Mouse (Mus musculus): ENCODE data around the gene 4921536K21Rik.

4921536K21Rik gene

DNA sequence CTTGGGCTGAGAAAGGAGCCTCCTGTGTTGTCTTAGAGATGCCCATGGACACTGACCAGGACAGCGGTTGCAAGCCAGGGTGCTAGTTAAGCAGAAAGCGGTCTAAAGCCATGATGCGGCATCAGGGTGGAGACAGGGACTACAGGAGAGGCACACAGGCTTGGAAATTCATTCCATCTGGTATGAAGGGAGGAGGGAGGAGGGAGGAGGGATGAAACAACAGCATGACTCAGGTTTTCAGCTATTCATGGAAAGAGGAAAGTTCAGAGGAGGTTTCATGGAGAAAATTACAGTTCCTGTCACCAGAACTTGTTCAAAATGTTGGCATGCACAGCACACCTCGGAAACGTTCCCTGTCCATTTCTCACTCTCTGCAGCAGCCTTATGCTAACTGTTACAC lies 39.1 kb downstream of the 4921536K21Rik start:
- no peak for DNase-seq (ENCODE audit: extremely low read depth, low read depth)

DNA sequence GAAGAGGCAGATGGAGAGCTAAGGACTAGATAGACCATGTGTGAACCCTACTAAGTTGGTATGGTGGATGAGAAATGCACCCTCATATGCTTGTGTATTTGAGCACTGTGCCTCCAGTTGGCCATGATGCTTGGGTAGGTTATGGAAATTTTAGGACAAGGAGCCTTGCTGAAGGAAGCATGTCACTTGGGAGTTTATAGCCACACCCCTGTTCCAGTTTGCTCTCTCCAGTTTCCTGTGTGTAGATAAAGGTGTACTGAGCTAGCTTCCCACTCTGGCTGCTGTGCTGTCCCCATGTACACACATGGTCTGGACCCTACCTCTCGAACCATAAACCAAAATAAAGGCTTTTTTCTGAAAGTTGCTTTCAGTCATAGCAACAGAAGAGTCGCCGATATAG lies 40.7 kb downstream of the 4921536K21Rik start:
- DNase-seq (ENCODE audit: extremely low read depth, low read depth) = no peak

DNA sequence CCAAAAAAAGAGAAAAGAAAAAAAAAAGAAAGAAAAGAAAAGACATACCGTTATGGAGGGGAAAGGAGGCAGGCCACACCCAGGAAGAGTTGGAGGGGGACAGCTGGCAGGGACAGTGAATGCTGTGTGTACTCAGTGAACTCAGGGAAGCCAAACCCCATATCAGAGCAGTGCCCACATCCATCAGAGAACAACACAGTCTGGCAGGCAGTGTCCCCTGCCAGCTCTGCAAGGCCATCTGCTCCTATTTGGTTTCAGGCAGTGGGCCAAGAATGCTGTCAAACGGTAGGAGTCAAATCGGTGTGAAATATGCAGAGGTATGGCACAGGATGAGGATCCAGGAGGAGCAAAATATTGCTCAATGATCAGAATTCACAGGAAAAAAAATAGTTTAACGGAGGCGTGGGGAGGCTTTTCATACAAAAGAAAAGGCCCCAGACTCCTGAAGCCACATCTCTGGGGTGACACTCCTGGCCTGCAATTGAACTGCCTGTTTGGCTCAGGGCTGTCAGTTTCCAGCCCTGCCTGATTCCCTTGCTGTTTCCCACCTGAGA lies 41.3 kb downstream of the 4921536K21Rik start:
- DNase-seq (ENCODE audit: extremely low read depth, low read depth) = no peak

DNA sequence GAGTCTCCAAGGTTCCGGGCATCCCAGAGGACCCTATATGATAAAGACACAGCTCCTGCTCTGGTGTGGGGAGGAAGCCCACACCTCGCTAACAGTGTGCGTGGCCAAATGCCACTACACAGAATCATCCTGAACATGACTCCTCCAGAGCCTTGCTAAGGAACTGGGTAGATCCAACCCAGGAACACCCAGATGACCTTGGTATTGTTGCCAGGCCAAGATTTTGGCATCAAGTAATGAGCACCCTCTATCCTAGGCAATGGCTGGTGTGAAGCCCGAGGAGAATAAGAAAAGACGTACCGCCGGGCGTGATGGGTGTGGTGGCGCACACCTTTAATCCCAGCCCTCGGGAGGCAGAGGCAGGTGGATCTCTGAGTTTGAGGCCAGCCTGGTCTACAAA lies 41.9 kb downstream of the 4921536K21Rik start:
- DNase-seq (ENCODE audit: extremely low read depth, low read depth) = no peak

DNA sequence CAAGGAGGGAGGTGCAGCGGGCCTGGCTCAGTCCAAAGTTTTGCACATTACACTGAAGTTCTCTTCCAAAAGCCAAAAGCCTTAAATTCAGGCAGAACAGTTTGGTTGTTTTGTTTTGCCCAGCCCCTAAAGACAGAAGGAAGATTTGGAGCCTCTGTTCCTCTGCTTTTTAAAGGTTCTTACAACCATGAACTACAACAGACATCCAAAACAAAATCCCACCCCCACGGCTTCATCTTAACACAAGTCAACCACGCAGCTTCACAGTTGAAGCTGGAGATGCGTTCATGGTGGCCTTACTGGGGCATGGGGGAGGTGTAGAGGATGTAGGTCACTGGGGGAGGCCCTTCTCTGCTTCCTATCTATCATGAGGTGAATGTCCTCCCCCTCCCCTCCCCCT lies 43.0 kb downstream of the 4921536K21Rik start:
- DNase-seq (ENCODE audit: extremely low read depth, low read depth) = no peak

DNA sequence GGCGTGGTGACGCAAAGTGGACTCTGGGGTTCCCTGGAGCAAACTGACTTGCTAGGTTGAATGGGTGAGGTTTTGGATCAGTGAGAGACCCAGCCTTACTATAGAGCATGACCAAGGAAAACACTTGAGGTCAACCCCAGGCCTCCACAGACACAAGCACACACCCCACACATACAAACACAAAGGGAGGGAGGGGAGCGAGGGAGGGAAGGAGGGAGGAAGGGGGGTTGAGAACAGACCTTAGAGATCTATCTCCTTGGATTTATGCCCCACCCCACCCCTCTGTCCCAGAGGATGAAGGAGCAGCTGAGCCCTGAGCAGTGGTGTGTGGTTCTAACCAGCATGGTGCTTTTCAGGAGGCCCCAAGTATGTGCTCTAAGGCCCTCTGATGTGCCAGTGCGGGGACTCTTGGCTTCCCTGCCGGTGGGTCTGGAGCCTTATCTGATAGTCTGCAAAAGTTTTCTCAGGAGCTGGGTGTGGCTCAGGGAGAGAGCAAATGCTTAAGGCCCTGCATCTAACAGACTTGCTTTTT lies 44.1 kb downstream of the 4921536K21Rik start:
- DNase-seq (ENCODE audit: extremely low read depth, low read depth) = no peak

DNA sequence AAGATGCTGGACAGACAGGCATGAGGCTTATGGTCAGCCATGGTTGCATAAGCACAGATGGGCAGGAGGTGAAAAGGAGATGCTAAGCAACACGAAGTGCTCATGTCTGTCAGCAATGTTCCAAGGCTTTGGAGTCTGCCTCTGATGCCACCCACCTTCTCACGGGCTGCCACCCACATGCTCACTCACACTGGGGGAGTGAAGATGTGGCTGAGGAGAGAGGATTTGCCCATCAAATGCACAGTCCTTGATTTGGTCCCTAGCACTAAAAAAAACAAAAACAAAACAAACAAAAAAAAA lies 44.6 kb downstream of the 4921536K21Rik start:
- no peak for DNase-seq (ENCODE audit: extremely low read depth, low read depth)

DNA sequence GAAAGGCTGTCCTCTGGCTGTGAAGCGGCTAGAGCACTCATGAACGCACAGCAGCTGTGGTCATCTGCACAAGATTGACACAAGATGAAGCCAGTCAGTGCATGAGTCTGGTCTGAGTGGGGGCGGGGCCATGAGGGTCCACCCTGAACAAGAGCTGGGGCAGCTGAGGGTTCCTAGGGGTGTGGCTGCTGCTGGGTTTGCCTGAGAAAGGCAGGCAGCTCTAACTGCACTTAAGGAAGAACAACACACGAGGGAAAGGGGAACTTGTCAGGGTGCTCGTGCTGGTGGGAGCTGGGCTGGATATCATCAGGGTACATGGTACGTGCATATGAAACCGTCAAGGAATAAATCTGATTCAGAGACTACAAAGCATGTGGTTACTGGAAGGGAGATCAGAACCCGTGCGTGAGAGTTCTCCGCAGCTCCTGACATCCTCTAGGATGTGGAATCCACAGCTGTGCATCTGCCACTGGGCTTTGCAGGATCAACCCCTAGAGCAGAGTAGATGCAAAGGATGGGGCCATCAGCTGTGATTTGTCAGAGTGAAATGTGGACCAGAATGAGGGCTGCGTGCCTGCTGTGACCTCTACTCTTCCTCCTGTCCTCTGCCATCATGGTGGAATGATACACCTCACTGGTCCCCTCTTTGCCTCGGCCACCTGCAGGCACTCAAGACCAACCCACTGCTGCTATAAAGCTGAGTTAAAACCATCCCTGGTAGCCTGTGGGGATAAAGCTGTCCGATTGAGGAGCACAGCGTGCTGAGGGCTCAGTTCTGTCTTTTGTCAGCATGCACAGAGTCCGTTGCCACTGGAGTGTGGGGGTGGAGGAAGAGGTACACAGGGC lies 45.2 kb downstream of the 4921536K21Rik start:
- DNase-seq (ENCODE audit: extremely low read depth, low read depth) = no peak

DNA sequence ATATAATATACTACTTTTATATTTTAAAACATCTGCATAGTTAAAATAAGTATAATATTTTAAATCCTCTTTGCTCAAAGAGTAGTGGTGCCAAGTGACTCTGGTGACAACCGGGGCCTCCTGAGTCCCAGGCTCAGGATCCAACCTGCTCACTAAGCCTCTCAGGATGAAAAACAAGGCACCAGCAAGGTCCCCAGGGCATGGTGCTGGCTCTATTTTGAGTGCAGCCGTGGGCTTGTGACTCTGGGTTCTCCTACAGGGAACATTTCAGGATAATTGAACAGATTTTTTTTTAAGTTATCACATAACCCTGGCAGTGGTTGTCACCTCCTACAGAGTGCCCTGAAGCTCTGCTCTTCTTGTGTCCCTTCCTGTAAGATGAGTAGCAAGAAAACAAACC lies 48.5 kb downstream of the 4921536K21Rik start:
- DNase-seq (ENCODE audit: extremely low read depth, low read depth) = no peak

DNA sequence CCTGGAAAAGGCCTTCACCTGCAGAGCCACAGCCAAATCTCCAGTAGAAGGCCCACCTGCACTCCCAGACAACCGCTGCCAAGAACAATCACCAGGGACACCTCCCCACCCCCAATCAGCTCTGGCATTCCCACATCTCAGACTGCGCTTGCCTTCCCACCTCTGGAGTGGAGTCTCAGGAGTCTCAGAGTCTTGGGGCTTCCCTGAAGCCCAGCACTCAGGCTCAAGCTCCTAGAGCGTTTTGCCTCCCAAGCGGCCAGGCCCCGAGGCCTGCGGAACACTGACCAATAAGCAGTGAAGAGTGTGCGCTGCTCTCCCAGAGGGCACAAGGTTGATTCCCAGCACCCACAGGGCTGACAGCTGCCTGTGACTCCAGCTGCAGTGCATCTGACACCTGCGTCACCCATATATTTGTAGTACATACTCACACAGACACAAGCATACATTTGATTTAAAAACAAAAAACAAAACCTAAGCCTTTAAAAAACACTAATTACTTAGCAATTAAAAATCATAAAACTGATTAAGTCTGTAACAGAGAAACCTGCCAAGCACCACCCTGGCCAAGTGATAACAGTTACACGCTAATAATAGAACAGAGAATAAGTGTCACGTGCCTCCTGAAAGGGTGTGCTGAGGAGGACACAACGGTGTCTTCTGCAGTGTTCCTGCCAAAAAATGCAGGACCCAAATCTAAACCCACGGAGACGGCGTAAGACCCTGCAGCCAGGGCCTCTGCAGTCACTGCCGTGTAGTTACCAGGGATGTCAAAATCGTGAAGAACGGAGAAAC lies 50.8 kb downstream of the 4921536K21Rik start:
- no peak for DNase-seq (ENCODE audit: extremely low read depth, low read depth)
